Mouse (Mus musculus) heart, adult 9 months (tissue): ENCODE measurements at regions not wholly inside any gene's neighbourhood (a gene's known extent, or its start where the extent isn't known, plus 50 kb on each side); places are given as distances from the start of the nearest gene placed in this dataset.
"Not testable (repeated sequence)": the region's sequence is repeated elsewhere in the genome, so short reads cannot be mapped to it uniquely, and the experiment has no call there.

Experiments used
- DNase-seq, 2 experiments: peaks; one replicate each; pipeline ENCODE4 v3.0.0; 2022; ENCODE audit warnings: low spot score in 2 of 2

DNA sequence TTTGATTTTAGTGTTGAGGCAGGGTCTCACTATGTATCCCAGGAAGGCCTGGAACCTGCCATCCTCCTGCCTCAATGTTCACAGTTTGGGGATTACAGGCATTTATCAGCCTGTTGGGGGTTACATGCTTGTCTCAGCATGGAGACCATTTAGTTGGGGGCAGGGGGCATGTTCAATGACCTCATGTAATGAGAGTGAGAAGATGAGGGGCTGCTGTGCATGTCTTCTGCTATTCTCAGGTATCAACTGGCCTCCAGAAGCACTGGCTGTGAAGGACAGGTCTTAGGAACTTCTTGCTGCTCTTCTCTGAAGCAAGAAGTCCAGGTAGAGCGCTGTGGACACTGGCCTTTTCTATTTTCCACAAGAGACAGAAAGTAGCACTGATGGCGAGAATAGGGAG is 350.9 kb downstream of the Plekhb2 start:
- no peak for DNase-seq

DNA sequence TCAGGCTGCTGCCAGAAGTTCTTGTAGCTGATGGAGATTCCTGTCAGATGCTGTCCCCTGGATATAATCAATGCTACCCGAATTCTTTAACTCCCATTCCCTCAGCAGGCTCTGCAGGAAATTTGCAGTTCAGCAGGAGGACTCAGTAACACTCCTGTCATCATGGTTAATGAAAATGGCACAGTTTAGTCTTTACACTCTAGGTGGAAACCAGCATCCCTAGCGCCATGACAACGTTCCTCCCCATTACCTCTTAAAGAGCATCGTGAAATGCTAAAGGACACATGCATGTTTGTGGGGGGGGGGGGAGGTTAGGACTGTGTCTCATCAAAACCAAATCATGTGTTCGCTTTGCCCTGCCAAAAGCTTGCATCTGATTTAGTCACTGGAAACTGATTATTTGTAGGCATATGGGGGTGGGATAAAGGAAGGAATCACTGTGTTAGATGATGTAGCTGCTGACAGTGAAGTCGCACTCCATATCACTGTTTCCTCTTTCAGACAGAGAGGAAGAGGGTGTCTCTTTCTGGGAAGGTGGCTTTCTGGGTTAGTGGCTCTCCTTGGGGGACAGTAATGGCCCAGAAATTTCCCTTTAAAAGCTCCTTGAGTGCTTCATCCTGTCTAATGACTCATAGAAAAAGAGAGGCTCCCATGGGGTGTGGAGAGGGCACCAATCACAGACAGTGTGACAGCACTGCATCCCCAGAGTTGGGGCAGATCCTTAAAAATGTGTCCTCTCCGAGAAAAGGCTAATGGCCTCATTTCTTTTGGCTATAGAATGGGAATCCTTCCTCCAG is 351.5 kb downstream of the Plekhb2 start:
- DNase-seq = no peak

DNA sequence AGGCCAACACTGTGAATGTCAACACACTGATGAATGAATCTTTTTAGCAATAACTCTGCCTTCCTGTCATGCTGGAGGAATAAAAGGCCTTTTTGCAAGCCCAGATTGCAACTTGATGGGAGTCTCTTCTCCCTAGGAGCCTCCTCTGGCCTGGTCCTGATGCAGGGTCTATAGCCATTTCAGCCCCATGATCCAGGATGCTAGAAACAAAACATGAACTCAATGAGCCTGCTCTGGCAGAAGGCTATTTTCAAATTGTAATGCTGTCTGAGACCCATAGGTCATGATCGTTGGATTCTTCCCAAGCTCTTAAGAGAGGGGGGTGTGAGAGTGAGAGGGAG is 352.1 kb downstream of the Plekhb2 start:
- no peak for DNase-seq

DNA sequence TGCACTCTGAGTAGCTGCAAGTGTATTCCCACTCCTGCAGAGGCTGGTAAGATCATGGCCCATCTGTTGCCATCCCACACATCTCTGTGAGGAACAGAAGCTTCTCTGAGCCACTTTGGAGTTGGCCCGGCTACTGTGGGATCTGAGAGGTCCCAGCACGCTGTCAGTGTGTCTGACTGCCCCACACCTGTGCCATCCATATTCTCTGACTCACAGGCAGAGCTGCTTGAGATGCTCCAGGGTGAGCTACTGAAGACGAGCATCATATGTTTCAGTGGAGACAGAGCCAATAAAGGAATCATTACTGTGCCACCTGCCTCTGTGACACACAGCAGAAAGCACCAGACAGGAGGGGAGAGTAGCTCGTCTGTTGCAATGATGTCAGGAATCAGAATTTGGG is 352.8 kb downstream of the Plekhb2 start:
- no peak for DNase-seq

DNA sequence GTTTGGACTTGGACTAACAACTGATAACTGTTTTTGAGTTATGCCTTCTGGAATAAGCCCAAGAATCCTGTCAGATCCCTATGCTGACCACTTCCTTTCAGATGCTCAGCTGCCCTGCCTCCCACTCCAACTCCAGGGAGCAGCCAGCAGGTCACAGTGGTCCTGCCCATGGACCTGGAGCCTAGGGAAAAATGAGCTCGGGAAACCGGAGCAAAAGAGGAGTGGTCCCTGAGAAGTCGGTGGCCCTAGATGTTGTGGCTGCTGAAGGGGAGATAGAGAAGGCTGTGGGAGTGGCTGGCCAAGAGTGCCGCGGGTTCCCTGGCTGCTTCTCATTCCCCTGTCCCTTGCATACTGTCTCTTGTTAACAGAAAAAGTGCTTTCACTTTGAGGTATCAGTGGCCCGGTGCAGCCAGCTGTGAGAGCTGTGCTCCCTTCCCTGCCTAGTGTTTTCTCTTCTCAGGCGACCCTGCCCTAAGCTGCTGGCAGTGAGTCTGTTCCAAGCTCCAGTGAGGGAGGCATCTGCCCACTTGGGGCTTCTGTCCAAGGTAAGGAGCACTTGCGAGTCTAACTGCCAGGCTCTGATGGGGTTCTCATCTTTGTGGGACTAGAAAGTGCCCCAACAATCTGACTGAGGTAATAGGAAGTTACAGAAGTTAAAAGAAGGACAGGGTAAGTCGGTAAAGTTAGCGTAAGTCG is 357.2 kb downstream of the Plekhb2 start:
- peak in 1 of 2 experiments; percentile 1 for DNase-seq

DNA sequence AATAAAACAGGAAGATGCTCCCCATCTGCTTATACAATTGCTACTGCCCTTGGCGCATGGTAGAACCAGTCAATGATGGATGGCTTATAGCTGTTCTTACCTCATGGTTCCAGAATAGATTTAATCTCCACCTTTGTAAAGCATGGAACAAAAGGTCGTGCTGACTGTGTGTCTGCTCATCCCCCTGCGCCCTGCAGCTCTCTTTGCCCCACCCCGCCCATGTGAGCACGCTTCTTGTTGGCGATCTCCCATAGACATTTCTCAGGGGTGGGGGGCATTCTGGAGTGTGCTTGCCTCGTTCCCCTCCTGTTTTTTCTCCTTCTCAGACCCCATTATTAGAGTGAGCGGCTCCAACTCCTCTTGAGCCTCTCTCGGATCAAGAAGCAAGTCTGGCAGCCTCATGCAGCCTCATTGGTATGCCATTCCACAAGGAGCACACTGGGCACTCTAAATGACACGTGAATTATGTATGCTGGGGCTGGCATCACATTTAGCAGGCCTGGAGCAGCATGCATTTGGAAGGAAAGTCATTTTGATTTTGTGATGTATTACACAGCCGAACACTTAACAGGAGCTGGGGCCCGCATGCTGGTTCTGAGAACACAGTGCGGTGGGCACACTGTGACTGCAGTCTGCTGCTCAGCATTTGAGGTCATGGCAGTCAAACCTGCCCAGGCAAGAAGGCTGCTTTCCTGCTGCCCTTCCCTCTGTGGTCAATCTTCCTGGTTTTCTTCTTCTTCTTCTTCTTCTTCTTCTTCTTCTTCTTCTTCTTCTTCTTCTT is 362.5 kb downstream of the Plekhb2 start:
- DNase-seq = no peak

DNA sequence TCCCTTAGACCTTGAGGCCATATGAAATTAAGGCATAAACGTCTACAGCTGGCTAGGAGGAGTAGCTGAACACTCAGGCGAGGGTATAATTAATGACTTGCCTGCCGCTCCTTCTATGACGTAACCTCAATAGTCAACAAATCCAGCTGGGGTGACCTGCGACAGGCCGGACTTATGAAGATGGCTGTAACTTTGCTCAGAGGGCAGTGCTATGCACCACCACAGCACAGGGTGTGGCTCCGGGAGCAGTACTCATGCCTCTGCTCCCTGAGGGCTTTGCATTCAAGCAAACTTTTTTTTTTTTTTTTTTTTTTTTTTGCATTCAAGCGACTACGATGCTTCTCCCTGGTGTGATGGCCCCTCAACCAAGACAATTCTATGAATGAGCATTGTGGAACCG is 364.1 kb downstream of the Plekhb2 start:
- no peak for DNase-seq

DNA sequence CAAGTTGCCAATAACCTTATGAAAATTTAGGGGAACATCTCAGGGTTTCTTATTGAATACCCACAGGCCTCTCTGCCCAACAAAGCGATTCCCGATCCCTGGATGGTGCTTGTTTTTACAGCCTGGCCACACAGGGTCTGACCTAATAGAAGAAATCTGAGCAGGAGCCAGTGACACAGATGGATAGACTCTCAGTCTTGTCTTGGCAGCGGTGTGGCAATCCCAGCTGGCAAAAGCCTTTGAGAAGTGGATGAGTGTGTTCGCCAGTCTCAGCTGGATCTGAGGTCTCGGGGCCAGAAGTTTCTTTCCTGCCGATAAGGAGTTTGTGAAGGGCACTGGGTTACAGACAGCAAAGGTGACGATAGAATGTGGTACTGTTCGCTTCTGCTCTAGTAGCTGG is 366.6 kb downstream of the Plekhb2 start:
- peak in 1 of 2 experiments; percentile 4 for DNase-seq

DNA sequence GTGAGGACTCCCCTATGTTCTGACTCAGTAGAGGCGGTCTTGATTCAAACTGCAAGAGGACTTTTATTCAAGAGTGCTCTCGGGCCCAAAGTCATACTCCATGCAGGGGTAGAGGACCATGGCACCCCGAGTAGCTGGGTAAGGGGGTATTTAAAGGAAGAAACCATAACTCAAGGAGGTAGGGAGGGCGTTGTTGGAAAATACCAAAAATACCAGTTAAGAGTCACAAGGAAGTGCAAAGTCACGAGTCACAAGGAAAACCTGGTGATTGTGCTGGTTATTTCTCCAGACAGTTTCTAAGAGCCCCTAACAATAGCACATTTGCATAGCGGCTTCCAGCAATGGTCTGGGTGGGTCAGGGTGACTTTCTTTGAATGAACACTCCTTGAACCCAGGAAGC is 370.4 kb downstream of the Plekhb2 start:
- not testable (repeated sequence) for DNase-seq

DNA sequence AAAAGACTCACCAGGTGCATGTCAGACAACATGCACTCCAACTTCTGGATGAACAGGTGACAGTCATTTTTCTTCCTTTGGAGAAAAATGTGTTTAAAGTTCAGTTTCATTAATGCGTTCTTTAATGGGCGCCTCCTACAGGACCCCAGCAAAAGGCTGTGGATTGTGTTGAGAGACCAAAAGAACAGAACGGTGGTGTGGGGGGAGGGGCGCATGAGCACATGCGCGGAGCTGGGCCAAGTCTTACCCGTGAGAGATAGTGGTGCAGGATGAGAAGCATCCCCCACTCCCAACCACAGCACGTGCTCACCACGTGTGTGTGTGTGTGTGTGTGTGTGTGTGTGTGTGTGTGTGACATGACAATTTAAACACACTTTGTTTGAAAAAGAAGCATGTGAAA is 371.0 kb downstream of the Plekhb2 start:
- no peak for DNase-seq

DNA sequence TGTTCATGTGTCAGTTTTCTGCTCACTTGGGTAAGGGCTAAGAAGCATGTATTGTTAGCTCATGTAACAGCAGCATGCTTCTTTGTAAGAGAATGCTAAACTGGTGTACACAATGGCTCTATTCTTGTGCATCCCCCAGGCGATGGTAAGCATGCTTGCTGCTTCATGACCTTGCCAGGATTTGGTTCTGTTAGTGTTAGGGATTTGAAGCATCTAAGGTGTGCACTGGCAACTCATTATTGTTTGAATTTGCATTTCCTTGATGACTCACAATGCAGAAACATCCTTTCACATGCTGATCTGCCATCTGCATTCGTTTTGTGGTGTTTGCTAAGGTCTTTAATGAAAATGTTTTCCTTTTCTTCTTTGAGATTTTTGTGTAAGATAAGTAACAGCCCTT is 382.8 kb downstream of the Plekhb2 start:
- DNase-seq = no peak

DNA sequence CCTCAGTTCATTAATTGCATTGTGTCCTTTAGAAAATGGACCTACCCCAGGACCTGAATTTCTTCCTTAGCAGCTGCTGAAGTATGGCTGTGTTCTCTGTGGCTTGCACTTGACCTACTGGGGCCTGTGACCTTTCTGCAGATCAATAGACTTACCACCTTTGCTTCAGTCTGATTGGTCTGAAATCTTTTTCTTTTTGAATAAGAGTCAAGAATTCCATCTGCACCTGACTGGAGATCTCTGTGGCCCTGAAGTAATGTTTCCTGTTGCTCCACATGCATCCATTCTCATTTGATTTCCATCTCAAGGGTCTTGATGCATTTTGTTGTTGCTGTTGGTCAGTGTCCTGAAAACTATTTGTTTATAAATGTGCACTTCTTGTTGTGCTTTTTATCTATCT is 388.4 kb downstream of the Plekhb2 start:
- no peak for DNase-seq

DNA sequence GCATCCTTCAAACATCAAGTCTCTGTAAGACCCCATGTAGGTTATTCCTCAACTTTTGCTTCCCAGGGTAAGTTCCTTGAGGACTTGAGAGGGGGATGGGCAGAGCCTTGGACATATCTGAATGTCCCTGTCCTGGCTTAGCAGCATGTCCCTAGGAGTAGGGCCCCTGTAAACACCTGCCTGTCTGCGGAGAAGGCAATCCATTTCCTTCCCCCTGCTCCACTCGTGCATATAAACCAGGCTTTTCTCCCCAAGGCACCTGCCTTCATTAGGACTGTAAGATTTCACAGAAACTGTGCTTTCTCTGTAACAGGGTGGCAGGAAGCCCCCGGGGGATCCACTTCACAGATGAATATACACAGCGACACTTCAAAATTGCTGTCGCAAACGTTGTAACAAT is 393.1 kb downstream of the Plekhb2 start:
- DNase-seq = no peak

DNA sequence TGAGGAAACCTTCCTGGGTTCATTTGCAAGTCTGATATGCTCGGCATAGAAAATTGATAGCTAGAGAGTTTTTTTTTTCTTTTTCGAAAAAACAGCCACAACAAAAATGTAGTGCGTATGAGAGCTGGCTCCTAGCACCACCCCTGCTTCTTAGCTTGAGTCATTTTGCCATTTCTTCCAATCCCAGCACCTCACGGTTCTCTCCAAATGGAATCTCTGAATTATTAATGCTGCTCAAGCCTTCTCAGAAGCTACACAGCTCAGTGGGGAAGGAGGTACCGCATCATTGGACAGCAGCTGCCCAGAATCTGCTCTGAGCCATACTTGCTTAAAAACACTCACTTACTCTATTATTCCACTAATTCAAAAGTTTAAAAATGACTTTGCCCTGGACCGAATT is 393.6 kb downstream of the Plekhb2 start:
- no peak for DNase-seq

DNA sequence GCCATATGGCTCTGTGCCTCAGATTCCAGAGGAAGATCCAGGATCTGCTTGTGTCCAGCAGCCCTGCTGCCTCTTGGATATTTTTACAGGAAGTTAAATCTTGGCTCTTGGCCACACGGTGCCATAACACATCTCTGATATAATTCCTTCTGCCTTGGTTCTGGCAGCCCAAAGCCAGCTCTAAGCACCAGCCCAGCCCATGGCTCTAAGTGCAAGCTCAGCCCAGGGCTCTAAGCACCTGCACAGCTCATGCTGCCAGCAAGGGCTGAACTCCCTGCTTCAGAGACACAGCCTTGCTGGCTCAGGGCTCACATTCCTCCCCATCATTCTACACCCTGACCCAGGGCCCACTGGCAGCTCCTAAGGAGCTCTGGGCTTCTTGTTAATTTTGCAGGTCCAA is 415.3 kb downstream of the Plekhb2 start:
- DNase-seq = no peak

DNA sequence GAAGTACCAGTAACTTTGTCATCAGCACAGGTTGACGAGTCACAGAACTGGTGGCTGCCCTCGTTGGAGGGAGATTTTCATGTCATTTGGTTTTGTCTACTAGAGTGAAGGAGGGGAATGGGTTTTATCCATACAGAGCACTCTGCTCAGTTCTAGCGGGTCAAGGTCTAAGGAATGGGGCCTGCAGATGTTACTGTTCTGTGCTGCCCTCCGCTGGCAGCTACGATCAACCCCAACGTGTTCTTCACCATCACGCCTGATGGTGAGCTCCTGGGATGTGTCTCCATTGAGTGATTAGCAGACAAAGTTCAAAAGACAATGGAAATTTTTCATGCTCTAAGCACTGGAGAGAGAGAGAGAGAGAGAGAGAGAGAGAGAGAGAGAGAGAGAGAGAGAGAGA is 416.9 kb downstream of the Plekhb2 start:
- DNase-seq = no peak

DNA sequence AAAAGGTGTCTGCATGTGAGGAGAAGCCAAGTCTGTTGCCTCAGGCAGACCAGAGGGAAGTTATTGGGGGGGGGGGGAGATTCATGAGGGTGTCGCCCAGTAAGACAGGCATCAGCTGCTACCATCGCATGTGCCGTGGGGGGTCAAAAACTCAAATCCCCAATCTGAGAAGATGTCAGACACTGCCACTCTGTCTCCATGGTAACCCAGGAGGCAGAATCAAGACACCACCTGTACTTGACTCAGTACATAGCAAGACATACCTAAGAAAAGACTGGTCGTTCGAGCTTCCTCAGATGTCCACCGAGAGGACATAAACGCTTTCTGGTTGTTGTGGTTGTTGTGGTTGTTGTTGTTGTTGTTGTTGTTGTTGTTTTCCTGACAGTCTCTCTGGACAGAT is 418.1 kb downstream of the Plekhb2 start:
- DNase-seq = no peak

DNA sequence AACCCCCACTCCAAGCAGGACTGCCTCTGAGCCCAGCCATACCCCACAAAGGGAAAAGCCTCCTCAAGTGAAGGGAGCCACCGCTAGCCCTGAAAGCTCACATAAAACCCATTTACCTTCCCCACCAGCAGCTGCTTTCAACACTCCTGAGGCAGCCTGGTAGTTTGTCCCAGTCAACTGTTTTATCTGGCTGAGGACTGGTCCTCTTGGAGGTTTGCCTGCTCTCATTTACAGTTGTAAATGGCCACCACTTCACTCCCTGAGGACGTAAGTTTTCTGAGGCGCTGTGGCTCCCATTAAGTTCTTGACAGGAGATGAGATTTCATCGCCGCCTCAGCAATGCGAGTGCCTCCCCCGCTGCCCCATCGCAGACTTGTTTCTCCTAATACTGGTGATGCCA is 425.2 kb downstream of the Plekhb2 start:
- DNase-seq = no peak
